11 mouse cellular contexts compared by ENCODE assay signal in the genomic region with DNA sequence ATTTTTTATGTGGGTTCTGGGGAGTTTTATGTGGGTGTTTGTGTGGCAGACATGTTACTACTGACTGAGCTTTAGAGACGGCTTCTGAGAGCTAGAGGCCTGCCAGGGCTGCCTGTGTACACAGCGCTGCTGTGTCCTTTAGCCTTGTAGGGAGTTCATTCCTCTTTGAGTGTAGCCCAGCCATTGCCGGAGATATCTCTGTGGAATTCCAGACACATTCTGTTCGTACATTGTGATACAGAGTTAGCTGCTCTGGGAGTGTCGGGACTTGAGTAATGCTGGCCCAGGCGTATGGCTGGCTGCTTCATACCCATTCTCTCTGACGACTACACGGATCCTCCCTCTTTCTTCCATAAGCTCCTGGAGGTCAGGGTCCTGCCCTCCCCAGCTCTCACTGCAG. TPM values are rescaled to one million over a fixed set of nuclear protein-coding genes. Genes with fewer than 3 reads are reported as not detected.
A peak's percentile ranks its signal among the peaks of the same experiment; 100 is the strongest.
DNase-seq lines count a peak whose midpoint lies in the region; ATAC-seq lines count a peak whose summit lies in the region.
"Had no signal": no experiment of that assay in that cellular context is flagged by ENCODE, and none has a peak within 500 bp of the region (broad histone marks: within the 10 kb centered on the region; RNA-seq: fewer than 3 reads in every experiment).

No protein-coding gene starts in this region.

- H3K27ac ChIP-seq in liver, embryonic 13.5 days, result peak overlapping the region; percentile 7; the same call in 1 of the 2 replicates
- no peak overlapping the region for H3K27ac ChIP-seq in liver, embryonic 12.5 days
- peak overlapping the region; percentile 60 for H3K27ac ChIP-seq in hindbrain, embryonic 13.5 days
- H3K27ac ChIP-seq in neural tube, embryonic 15.5 days (replicated peaks), result peak overlapping the region; percentile 61

- H3K9ac ChIP-seq in liver, embryonic 13.5 days, result no peak overlapping the region
- no peak overlapping the region for H3K9ac ChIP-seq in liver, embryonic 12.5 days
- H3K9ac ChIP-seq in hindbrain, embryonic 13.5 days, result 0 out of 2 replicates have a peak overlapping the region, but pooled peaks have one; percentile 43
- no peak overlapping the region for H3K9ac ChIP-seq in neural tube, embryonic 15.5 days (replicated peaks)

- H3K4me3 ChIP-seq in liver, embryonic 13.5 days (replicated peaks), result no peak overlapping the region
- H3K4me3 ChIP-seq in liver, embryonic 12.5 days, result no peak overlapping the region
- no peak overlapping the region for H3K4me3 ChIP-seq in hindbrain, embryonic 13.5 days
- no peak overlapping the region for H3K4me3 ChIP-seq in neural tube, embryonic 15.5 days (replicated peaks)

- DNase-seq in liver, embryonic 13.5 days, result no peak
- peak; percentile 77 for DNase-seq in heart, adult 8-10 months (ENCODE audit: low spot score)
- DNase-seq in c-Kit-positive CD71-positive TER-119-positive erythroid progenitor cells, embryonic 14.5 days (ENCODE audit: low spot score), result no peak
- DNase-seq in embryo, embryonic 10 days (ENCODE audit: low spot score), result no peak
- DNase-seq in cerebellum, adult 11-12 months, result no peak
- DNase-seq: adrenal gland, adult 2 months; retina, postnatal 1 day; thymus, adult 2 months had no signal

- H3K36me3 ChIP-seq in liver, embryonic 13.5 days, result peaks cover 7% of the 10 kb centered on the region
- peaks cover 5% of the 10 kb centered on the region for H3K36me3 ChIP-seq in liver, embryonic 12.5 days
- H3K36me3 ChIP-seq in hindbrain, embryonic 13.5 days, result peaks cover 5% of the 10 kb centered on the region; the same call in 1 of the 2 replicates
- peaks cover 3% of the 10 kb centered on the region; the same call in 1 of the 2 replicates for H3K36me3 ChIP-seq in neural tube, embryonic 15.5 days

- no peaks in the 10 kb centered on the region for H3K9me3 ChIP-seq in liver, embryonic 13.5 days (replicated peaks)
- H3K9me3 ChIP-seq in liver, embryonic 12.5 days (replicated peaks), result no peaks in the 10 kb centered on the region
- H3K9me3 ChIP-seq in hindbrain, embryonic 13.5 days, result no peaks in the 10 kb centered on the region
- H3K9me3 ChIP-seq in neural tube, embryonic 15.5 days (replicated peaks), result no peaks in the 10 kb centered on the region

- no peak overlapping the region for H3K4me2 ChIP-seq in liver, embryonic 13.5 days
- H3K4me2 ChIP-seq in liver, embryonic 12.5 days, result no peak overlapping the region
- H3K4me2 ChIP-seq in hindbrain, embryonic 13.5 days, result no peak overlapping the region
- H3K4me2 ChIP-seq in neural tube, embryonic 15.5 days, result no peak overlapping the region

- no peaks in the 10 kb centered on the region for H3K27me3 ChIP-seq in liver, embryonic 13.5 days
- no peaks in the 10 kb centered on the region for H3K27me3 ChIP-seq in liver, embryonic 12.5 days (replicated peaks)
- H3K27me3 ChIP-seq in hindbrain, embryonic 13.5 days, result no peaks in the 10 kb centered on the region
- no peaks in the 10 kb centered on the region for H3K27me3 ChIP-seq in neural tube, embryonic 15.5 days (replicated peaks)

- ATAC-seq in liver, embryonic 13.5 days (ENCODE audit: low read depth), result no peak
- no peak for ATAC-seq in liver, embryonic 12.5 days
- no peak for ATAC-seq in hindbrain, embryonic 13.5 days (ENCODE audit: low FRiP score)
- ATAC-seq in neural tube, embryonic 15.5 days (ENCODE audit: low FRiP score), result no peak

- peaks cover 42% of the 10 kb centered on the region for H3K4me1 ChIP-seq in liver, embryonic 13.5 days (replicated peaks)
- H3K4me1 ChIP-seq in liver, embryonic 12.5 days, result peaks cover 37% of the 10 kb centered on the region
- peaks cover 44% of the 10 kb centered on the region for H3K4me1 ChIP-seq in hindbrain, embryonic 13.5 days (replicated peaks)
- peaks cover 41% of the 10 kb centered on the region for H3K4me1 ChIP-seq in neural tube, embryonic 15.5 days

- 69% methylated on average over 8 of the region's 8 CpGs for WGBS in liver, embryonic 13.5 days (ENCODE audit: insufficient replicate concordance)
- 75% methylated on average over 8 of the region's 8 CpGs for WGBS in liver, embryonic 12.5 days (ENCODE audit: insufficient replicate concordance)
- 59% methylated on average over 8 of the region's 8 CpGs for WGBS in hindbrain, embryonic 13.5 days
- 64% methylated on average over 8 of the region's 8 CpGs for WGBS in neural tube, embryonic 15.5 days

RNA-seq across cellular contexts. Expression of a gene that starts 31.9 kb away (rescaled TPM):
- polyA plus RNA-seq in liver, embryonic 13.5 days (2015; fragmentation: Nextera tagmentation; extraction: Ambion mirVana), result 3.6 and 4.8 TPM in 2 replicates
- polyA plus RNA-seq in liver, embryonic 12.5 days (2016; fragmentation: Nextera tagmentation; extraction: Ambion mirVana), result 10.3 and 11.0 TPM in 2 replicates
- total RNA-seq in heart, adult 8-10 months (2022), result 100 to 1,000 TPM; 294 to 334 (median 302) TPM
- 43.0 and 46.2 TPM in 2 replicates for polyA plus RNA-seq in hindbrain, embryonic 13.5 days (2015; fragmentation: Nextera tagmentation; extraction: Ambion mirVana)
- polyA plus RNA-seq in neural tube, embryonic 15.5 days (2015; fragmentation: Nextera tagmentation; extraction: Ambion mirVana), result 50.9 and 52.9 TPM in 2 replicates

RNA-seq across cellular contexts. Expression of a gene that starts 52.2 kb away (rescaled TPM):
- 37.0 and 43.0 TPM in 2 replicates for polyA plus RNA-seq in liver, embryonic 13.5 days (2015; fragmentation: Nextera tagmentation; extraction: Ambion mirVana)
- polyA plus RNA-seq in liver, embryonic 12.5 days (2016; fragmentation: Nextera tagmentation; extraction: Ambion mirVana), result 50.8 and 52.6 TPM in 2 replicates
- under 1 TPM; 0.14 to 0.41 (median 0.30) TPM for total RNA-seq in heart, adult 8-10 months (2022)
- 106 and 109 TPM in 2 replicates for polyA plus RNA-seq in hindbrain, embryonic 13.5 days (2015; fragmentation: Nextera tagmentation; extraction: Ambion mirVana)
- 62.5 and 71.2 TPM in 2 replicates for polyA plus RNA-seq in neural tube, embryonic 15.5 days (2015; fragmentation: Nextera tagmentation; extraction: Ambion mirVana)
